Mouse (Mus musculus): ENCODE measurements around the gene Efna5.

- no peak for TF ChIP-seq RCOR1 (conservative IDR thresholded peaks at IDR 0.05; ENCODE audit: low read depth, low read length)
- no peak for TF ChIP-seq POLR2A (IDR thresholded peaks at IDR 0.05; ENCODE audit: low read depth, low read length)
- no peak for TF ChIP-seq BHLHE40 (IDR thresholded peaks at IDR 0.05; ENCODE audit: low read depth, low read length)
- TF ChIP-seq CTCF (conservative IDR thresholded peaks at IDR 0.05 in 1 of 2, IDR thresholded peaks at IDR 0.05 in 1 of 2; ENCODE audit: low read depth in 2 of 2, low read length in 2 of 2): no peak
- TF ChIP-seq ZC3H11A (IDR thresholded peaks at IDR 0.05; ENCODE audit: low read depth, low read length): no peak
- no peak for TF ChIP-seq MAFK (IDR thresholded peaks at IDR 0.05; ENCODE audit: insufficient replicate concordance, low read length)
- TF ChIP-seq ZMIZ1 (IDR thresholded peaks at IDR 0.05; ENCODE audit: low read depth, low read length): no peak
- no peak for TF ChIP-seq PAX5 (IDR thresholded peaks at IDR 0.05; ENCODE audit: low read length)
- TF ChIP-seq TBP (conservative IDR thresholded peaks at IDR 0.05; ENCODE audit: low read depth, low read length): no peak
- TF ChIP-seq SIN3A (IDR thresholded peaks at IDR 0.05; ENCODE audit: low read length): no peak
- no peak for TF ChIP-seq E2F4 (IDR thresholded peaks at IDR 0.05; ENCODE audit: insufficient replicate concordance, low read depth, low read length)
- no peak for TF ChIP-seq MAX (IDR thresholded peaks at IDR 0.05; ENCODE audit: low read length)
- no peak for TF ChIP-seq ELF1 (IDR thresholded peaks at IDR 0.05; ENCODE audit: low read depth, low read length)
- no peak for TF ChIP-seq JUND (conservative IDR thresholded peaks at IDR 0.05; ENCODE audit: low read depth, low read length)
Measured at GRCm38 (mm10) chr17:62849676-62850075, 31.4 kb downstream of the Efna5 start.

All from CH12.LX (cell line).